Mouse (Mus musculus) CH12.LX (cell line): ENCODE results near the gene Srarp.

Source experiments
- CTCF ChIP-seq, 2 experiments: IDR thresholded peaks in 1 of 2; conservative IDR thresholded peaks in 1 of 2; 2 replicates each; pipeline ENCODE4 v1.5.1; 2011 to 2012; ENCODE audit warnings: low read depth in 2 of 2, low read length in 2 of 2, improper control_type of control experiment in 1 of 2, inconsistent platforms in 1 of 2, mild to moderate bottlenecking in 1 of 2, moderate library complexity in 1 of 2
- EP300 ChIP-seq: IDR thresholded peaks from 2 replicates; pipeline ENCODE4 v1.6.1; 2011; ENCODE audit warnings: low read length, improper control_type of control experiment
- JUND ChIP-seq: conservative IDR thresholded peaks from 2 replicates; pipeline ENCODE4 v1.6.1; 2011; ENCODE audit warnings: low read depth, low read length, improper control_type of control experiment
- POLR2A ChIP-seq: IDR thresholded peaks from 2 replicates; pipeline ENCODE4 v1.6.1; 2011; ENCODE audit warnings: low read depth, mild to moderate bottlenecking, improper control_type of control experiment, low read length
- SIN3A ChIP-seq: IDR thresholded peaks from 2 replicates; pipeline ENCODE4 v1.6.1; 2012; ENCODE audit warnings: low read length, improper control_type of control experiment, inconsistent platforms
- ZNF384 ChIP-seq: IDR thresholded peaks from 2 replicates; pipeline ENCODE4 v1.6.1; 2012; ENCODE audit warnings: low read depth, low read length, improper control_type of control experiment, inconsistent platforms

GRCm38 (mm10) chr4:141458888-141459287, 23.0 kb upstream of the Srarp start:
- TF ChIP-seq EP300 (no peak), ZNF384 (no peak), SIN3A (no peak), CTCF (conservative IDR thresholded peaks at IDR 0.05 in 1 of 2, IDR thresholded peaks at IDR 0.05 in 1 of 2; ENCODE audit: low read depth in 2 of 2, low read length in 2 of 2) (no peak), POLR2A (no peak), JUND (no peak)
